Mouse (Mus musculus) lung, embryonic 14.5 days (tissue): ENCODE measurements at regions not wholly inside any gene's neighbourhood (a gene's known extent, or its start where the extent isn't known, plus 50 kb on each side); places are given as distances from the start of the nearest gene placed in this dataset.
"Not testable (repeated sequence)": the region's sequence is repeated elsewhere in the genome, so short reads cannot be mapped to it uniquely, and the experiment has no call there.

Experiments used
- ATAC-seq: fragments of 200-750 bp; cut with Nextera tagmentation; 2 replicates; pipeline ENCODE4 v1.8.0; 2017; ENCODE audit warnings: mild to moderate bottlenecking, moderate TSS enrichment, moderate library complexity; ENCODE audit not compliant: insufficient read depth
- DNase-seq: peaks from one replicate; pipeline ENCODE4 v3.0.0-alpha.2; 2015
- H3K27ac ChIP-seq: fragments of 300-500 bp; sonication (generic); 2 replicates; pipeline ENCODE4 v1.5.1; 2014; ENCODE audit warnings: low read depth, mild to moderate bottlenecking, moderate library complexity
- H3K27me3 ChIP-seq: fragments of 300-500 bp; sonication (generic); 2 replicates; pipeline ENCODE4 v1.6.1; 2014; ENCODE audit warnings: low read length, control low read depth; ENCODE audit not compliant: insufficient read depth
- H3K36me3 ChIP-seq: fragments of 300-500 bp; sonication (generic); 2 replicates; pipeline ENCODE4 v1.6.1; 2014; ENCODE audit warnings: control low read depth; ENCODE audit not compliant: insufficient read depth
- H3K4me1 ChIP-seq: fragments of 300-500 bp; sonication (generic); 2 replicates; pipeline ENCODE4 v1.6.1; 2014; ENCODE audit warnings: antibody characterized with exemption, control low read depth; ENCODE audit not compliant: insufficient read depth
- H3K4me2 ChIP-seq: fragments of 300-500 bp; sonication (generic); 2 replicates; pipeline ENCODE4 v1.6.1; 2014; ENCODE audit warnings: mild to moderate bottlenecking
- H3K4me3 ChIP-seq: fragments of 300-500 bp; sonication (generic); 2 replicates; pipeline ENCODE4 v1.5.1; 2014; ENCODE audit warnings: low read depth, low read length
- H3K9ac ChIP-seq: fragments of 300-500 bp; sonication (generic); 2 replicates; pipeline ENCODE4 v1.6.1; 2014
- H3K9me3 ChIP-seq: fragments of 300-500 bp; sonication (generic); 2 replicates; pipeline ENCODE4 v1.6.1; 2016; ENCODE audit warnings: low read depth, low read length, control low read depth
- CTCF ChIP-seq: IDR thresholded peaks from 2 replicates; pipeline ENCODE4 v1.5.1; 2016; ENCODE audit warnings: antibody characterized with exemption, low read depth
- WGBS: fragments of 180-500 bp; shearing (Covaris S2); extraction: QIAGEN DNeasy Blood & Tissue Kit; methylation state at CpG from one replicate; pipeline ENCODE4 v1.1.7; 2014; 5-methylcytosine and 5-hydroxymethylcytosine counted together

DNA sequence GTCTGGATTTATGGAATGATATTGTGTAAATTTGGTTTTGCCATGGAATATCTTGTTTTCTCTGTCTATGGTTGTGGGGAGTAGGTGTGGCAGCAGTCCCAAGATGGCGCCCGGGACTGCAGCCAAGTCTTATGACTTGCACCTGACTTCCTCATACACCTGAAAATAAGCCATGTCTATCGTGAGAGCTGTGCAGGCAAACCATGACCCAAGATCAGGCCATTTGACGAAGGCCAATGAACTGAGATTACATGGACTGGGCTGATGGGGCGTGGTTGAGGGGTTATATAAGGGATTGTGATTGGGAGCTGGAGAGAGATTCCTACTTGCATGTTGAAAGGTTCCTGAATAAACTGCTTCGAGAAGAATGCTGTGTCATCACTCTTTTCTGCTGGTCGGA lies 139.5 kb downstream of the Slc6a15 start:
- not testable (repeated sequence) for H3K4me2 ChIP-seq, H3K4me3 ChIP-seq, ATAC-seq, H3K9me3 ChIP-seq, H3K27me3 ChIP-seq, H3K4me1 ChIP-seq, DNase-seq, H3K9ac ChIP-seq, H3K27ac ChIP-seq, H3K36me3 ChIP-seq
- 87% methylated on average over 7 of the region's 7 CpGs for WGBS

- WGBS: 84% methylated on average over 2 of the region's 2 CpGs
- DNase-seq (no peak), ATAC-seq (no peak)
- no peak overlapping the region for H3K27ac ChIP-seq
- H3K9ac ChIP-seq: no peak overlapping the region
- no peak overlapping the region for H3K4me2 ChIP-seq
- H3K4me1 ChIP-seq: no peaks in the 10 kb centered on the region
- H3K36me3 ChIP-seq: no peaks in the 10 kb centered on the region
- no peaks in the 10 kb centered on the region for H3K27me3 ChIP-seq
- no peaks in the 10 kb centered on the region for H3K9me3 ChIP-seq
- no peak overlapping the region for H3K4me3 ChIP-seq
- TF ChIP-seq CTCF: no peak
Measured at GRCm38 (mm10) chr10:103544502-103544901, 176.9 kb downstream of the Slc6a15 start.

GRCm38 (mm10) chr10:103549510-103549909 lies 181.9 kb downstream of the Slc6a15 start:
- TF ChIP-seq CTCF: no peak
- H3K9ac ChIP-seq: no peak overlapping the region
- no peak overlapping the region for H3K4me3 ChIP-seq
- no peaks in the 10 kb centered on the region for H3K27me3 ChIP-seq
- no peaks in the 10 kb centered on the region for H3K9me3 ChIP-seq
- H3K36me3 ChIP-seq: no peaks in the 10 kb centered on the region
- H3K4me1 ChIP-seq: no peaks in the 10 kb centered on the region
- ATAC-seq (no peak; the same call in 1 of the 2 replicates), DNase-seq (peak; percentile 3)
- no peak overlapping the region for H3K27ac ChIP-seq
- H3K4me2 ChIP-seq: no peak overlapping the region
- WGBS: 58% methylated on average over 2 of the region's 2 CpGs

DNA sequence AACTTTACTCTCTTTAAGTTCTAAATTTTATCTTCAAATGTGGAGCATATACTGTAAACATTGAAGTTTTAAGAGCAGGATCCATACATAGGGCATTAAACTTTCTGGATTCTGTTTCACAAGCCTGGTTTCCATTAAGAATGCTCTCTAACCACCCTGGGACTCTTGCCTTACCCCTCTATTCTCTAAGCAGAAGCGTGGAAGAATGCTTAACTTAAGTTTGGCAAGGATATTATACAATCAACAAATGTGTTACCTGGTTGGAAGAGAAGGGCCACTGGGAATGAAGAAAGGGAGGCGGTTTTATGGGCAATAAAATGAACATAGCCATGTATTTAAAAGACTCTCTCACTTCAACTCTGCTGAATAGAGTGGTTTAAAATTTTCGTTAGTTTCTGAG lies 217.5 kb downstream of the Slc6a15 start:
- WGBS: 67% methylated on average over 3 of the region's 3 CpGs

DNA sequence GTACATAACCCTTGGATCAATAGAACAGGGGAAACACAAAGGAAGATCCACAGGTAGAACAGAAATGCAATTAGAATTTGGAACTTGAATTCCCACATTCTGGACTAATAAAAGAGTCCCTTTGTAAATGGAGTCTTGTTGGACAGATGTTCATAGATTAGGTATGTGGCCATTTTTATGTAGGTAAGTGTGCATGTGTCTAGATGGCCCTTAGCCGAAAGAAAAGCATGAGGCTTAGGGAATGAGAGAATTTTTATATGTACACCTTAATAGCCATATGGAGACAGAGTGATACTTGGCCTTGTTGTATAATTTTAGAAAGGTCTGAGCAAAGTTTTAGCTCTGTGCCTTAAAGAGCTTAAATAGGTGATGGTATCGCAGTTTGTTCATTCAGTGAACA lies 217.9 kb downstream of the Slc6a15 start:
- H3K27ac ChIP-seq: no peak overlapping the region
- no peak for ATAC-seq
- H3K4me2 ChIP-seq: no peak overlapping the region
- no peaks in the 10 kb centered on the region for H3K36me3 ChIP-seq
- no peaks in the 10 kb centered on the region for H3K4me1 ChIP-seq
- TF ChIP-seq CTCF: no peak
- H3K4me3 ChIP-seq: no peak overlapping the region
- WGBS: 89% methylated on average over 2 of the region's 2 CpGs
- no peak overlapping the region for H3K9ac ChIP-seq
- DNase-seq: no peak
- H3K27me3 ChIP-seq: no peaks in the 10 kb centered on the region
- no peaks in the 10 kb centered on the region for H3K9me3 ChIP-seq

More for the DNA sequence above, 217.5 kb downstream of the Slc6a15 start:
- no peak overlapping the region for H3K9ac ChIP-seq
- no peaks in the 10 kb centered on the region for H3K9me3 ChIP-seq
- H3K36me3 ChIP-seq: no peaks in the 10 kb centered on the region
- TF ChIP-seq CTCF: no peak
- H3K4me2 ChIP-seq: no peak overlapping the region
- H3K4me1 ChIP-seq: no peaks in the 10 kb centered on the region
- H3K27me3 ChIP-seq: no peaks in the 10 kb centered on the region
- H3K27ac ChIP-seq: no peak overlapping the region
- DNase-seq (no peak), ATAC-seq (no peak)
- H3K4me3 ChIP-seq: no peak overlapping the region

DNA sequence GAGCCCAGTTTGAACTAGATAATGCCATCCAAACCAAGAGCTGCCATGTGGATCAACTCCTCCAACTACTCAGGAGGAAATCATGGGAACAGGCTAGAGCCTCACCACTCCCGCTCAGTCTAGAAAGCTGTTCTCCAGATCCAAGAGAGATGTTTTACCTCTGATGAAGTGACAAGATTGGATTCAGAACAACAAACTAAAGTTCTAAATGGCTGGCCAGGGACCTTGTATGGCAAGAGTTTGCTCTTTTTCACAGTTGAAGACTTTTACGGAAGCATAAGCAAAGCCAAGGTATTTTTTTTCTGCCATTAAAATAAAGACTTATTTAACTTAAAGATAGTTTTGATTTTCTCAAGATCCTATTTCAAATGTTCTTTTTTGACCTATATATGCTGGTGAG lies 224.4 kb downstream of the Slc6a15 start:
- TF ChIP-seq CTCF: no peak
- no peaks in the 10 kb centered on the region for H3K36me3 ChIP-seq
- ATAC-seq: no peak
- no peaks in the 10 kb centered on the region for H3K27me3 ChIP-seq
- H3K9ac ChIP-seq: no peak overlapping the region
- H3K4me1 ChIP-seq: no peaks in the 10 kb centered on the region
- H3K4me3 ChIP-seq: no peak overlapping the region
- no peaks in the 10 kb centered on the region for H3K9me3 ChIP-seq
- DNase-seq: no peak
- 86% methylated on average over 2 of the region's 2 CpGs for WGBS
- H3K27ac ChIP-seq: no peak overlapping the region
- no peak overlapping the region for H3K4me2 ChIP-seq

DNA sequence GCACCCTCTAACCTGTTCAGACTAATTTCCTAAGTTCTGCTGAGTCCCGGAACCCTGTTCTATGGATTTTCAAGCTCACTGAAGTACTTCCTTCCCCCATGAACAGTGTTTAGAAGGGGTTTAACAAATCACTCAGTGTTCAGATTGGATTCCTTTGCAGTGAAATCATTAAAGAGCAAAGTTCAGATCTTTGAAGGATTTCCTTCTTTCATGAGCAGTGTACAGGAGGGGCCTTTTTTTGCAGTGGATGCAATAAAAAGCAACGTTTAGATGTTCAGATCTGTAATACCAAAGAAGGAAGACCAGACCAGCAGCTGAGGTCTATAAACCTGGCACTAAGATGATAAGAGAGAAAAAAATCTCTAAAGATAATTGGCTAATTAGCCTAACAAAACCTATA lies 273.6 kb downstream of the Slc6a15 start:
- ATAC-seq (no peak), DNase-seq (no peak)
- no peak overlapping the region for H3K4me2 ChIP-seq
- no peaks in the 10 kb centered on the region for H3K36me3 ChIP-seq
- H3K9me3 ChIP-seq: no peaks in the 10 kb centered on the region
- H3K4me1 ChIP-seq: no peaks in the 10 kb centered on the region
- H3K4me3 ChIP-seq: no peak overlapping the region
- H3K27ac ChIP-seq: no peak overlapping the region
- WGBS: 77% methylated on average over 2 of the region's 2 CpGs
- no peak overlapping the region for H3K9ac ChIP-seq
- no peak for TF ChIP-seq CTCF
- no peaks in the 10 kb centered on the region for H3K27me3 ChIP-seq

DNA sequence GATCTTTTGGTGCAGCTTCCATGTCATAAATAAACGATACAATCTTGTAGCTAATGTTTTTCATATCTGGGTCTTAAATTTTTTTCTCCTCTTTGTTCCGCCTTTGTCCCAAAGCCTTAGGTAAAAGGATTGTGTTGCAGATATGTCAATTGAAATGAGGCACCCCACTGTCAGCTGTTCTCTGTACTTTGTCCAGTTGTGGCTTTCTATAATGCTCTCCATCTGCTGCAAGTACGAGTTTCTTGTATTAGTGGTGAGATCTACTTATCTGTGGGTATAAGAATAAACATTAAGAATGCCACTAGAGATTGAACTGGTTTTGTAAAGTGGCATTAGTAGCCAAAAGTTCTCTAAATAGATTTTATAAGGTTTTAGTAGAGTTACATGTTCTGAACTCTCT lies 282.3 kb downstream of the Slc6a15 start:
- no peaks in the 10 kb centered on the region for H3K4me1 ChIP-seq
- no peaks in the 10 kb centered on the region for H3K36me3 ChIP-seq
- H3K4me2 ChIP-seq: no peak overlapping the region
- no peaks in the 10 kb centered on the region for H3K27me3 ChIP-seq
- no peaks in the 10 kb centered on the region for H3K9me3 ChIP-seq
- no peak overlapping the region for H3K4me3 ChIP-seq
- ATAC-seq: no peak
- no peak overlapping the region for H3K9ac ChIP-seq
- WGBS: 79% methylated on average over 3 of the region's 3 CpGs
- no peak overlapping the region for H3K27ac ChIP-seq
- no peak for TF ChIP-seq CTCF
- no peak for DNase-seq
